Mouse (Mus musculus): ENCODE results near the gene Rpl36al. TPM values are rescaled to one million over a fixed set of nuclear protein-coding genes. Genes with fewer than 3 reads are reported as not detected.
A peak's percentile ranks its signal among the peaks of the same experiment; 100 is the strongest.

The Rpl36al gene
- 467 and 542 TPM in 2 replicates for polyA plus RNA-seq (2016; fragmentation: Nextera tagmentation; extraction: Ambion mirVana)

DNA sequence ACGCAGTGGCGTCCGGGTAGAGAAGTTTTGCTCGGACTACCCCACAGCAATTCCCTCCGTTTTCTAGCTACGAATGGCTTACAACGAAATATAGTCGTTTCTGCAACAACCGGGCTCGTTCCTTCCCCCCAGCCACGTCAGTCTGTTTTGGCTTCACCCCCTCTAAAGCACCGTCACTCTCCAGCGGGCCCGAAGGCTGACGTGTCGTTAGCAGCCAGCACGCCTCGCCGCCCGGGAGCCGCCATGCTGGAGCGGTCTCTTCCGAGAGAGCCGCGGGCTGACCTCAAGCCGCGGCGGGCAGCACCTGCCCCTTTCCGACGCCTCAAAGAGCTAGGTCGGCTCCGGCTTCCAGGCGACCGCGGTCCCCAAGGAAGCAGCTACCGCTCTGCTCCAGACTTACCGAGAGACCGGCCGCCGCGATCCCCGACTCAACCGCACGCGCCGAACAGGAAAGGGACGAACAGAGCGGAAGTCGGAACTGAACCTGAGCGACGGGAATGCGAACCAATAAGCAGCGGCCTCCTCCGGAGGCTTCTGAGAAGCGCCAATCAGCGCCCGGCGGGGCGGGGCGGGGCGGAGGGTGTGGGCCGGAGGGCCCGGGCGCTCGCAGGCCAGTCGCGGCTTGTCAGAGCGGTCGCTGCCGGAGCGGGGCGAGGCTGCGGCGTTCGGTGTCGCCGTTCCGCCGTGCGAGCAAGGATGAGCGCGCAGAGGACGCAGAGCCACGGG lies at the start of gene Rpl36al, which contains the start of gene Mgat2:
Gene Rpl36al (minus strand): TSS at position 501 of the 726 bp plus-strand sequence.
Gene Mgat2 (plus strand): TSS at position 575 of the 726 bp plus-strand sequence.
- peak; percentile 96 for DNase-seq (ENCODE audit: low spot score)
- Histone ChIP-seq H3K36me3 (peaks cover 45% of the 10 kb centered on the region), H3K27me3 (ENCODE audit: low read depth, poor library complexity, severe bottlenecking) (no peaks in the 10 kb centered on the region), H3K27ac (replicated peaks) (peak within 1 kb of the TSS; percentile 94), H3K4me1 (peaks cover 33% of the 10 kb centered on the region), H3K4me3 (peak within 1 kb of the TSS; percentile 87), H3K9me3 (replicated peaks) (no peaks in the 10 kb centered on the region)
- WGBS, result under 1% methylated on average over 84 of the region's 84 CpGs

DNA sequence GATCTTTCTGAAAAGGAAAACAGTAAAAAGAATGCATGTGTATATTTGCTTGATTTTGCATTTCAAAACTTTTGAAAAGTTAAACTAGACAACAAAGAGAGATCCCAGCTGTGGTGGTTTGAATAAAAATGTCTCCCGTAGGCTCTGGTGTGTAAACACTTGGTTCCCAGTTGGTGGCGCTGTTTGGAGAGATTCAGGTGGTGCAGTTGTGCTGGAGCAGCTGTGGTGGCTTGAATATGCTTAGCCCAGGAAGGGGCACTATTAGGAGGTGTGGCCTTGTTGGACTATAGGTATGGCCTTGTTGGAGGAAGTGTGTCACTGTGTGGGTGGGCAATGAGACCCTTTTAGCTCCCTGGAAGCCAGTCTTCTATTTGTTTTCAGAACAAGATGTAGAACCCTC lies 45.4 kb upstream of the Rpl36al start:
- WGBS, result 64% methylated on average over 2 of the region's 2 CpGs
- DNase-seq (ENCODE audit: low spot score), result no peak

DNA sequence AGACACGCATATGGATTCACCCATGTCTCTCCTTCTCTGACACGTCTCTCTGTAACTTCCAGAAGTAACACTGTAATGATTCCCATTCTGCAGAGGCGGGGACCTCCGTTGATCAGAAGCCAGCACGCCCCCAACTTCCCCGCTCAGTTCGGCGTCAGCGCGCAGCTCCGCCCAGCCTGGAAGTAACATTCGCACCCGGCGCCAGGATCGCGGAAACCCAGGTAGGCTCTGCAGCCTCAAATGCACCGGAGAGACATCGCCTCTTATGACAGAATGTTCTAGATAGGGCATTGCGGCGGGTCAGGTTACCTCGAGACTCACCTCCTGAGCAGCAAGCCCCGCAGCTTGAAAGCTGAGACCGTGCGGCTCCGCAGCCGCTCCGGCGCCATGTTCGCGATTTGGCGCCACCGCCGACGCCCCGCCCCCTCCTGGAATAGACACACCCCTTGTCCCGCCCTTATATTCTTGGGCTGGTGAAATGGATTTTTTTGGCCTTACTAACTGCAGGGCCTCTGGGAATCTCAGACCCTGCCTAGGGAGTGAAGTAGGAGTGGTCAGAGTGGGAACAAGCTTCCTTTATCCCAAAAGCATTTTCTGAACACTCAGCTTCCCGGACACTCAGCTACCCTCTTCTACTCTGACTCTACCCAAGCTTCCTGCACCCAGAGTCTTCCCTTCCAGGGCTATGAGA lies 44.0 kb upstream of the Rpl36al start, which contains the start of gene Pole2:
Gene Pole2 (minus strand): TSS at position 420 of the 691 bp plus-strand sequence.
- Histone ChIP-seq H3K4me3 (peak within 1 kb of the TSS; percentile 79), H3K27ac (replicated peaks) (peak within 1 kb of the TSS; percentile 94), H3K27me3 (ENCODE audit: low read depth, poor library complexity, severe bottlenecking) (no peaks in the 10 kb centered on the region), H3K9me3 (replicated peaks) (no peaks in the 10 kb centered on the region), H3K36me3 (peaks cover 27% of the 10 kb centered on the region), H3K4me1 (peaks cover 19% of the 10 kb centered on the region)
- WGBS, result under 1% methylated on average over 37 of the region's 37 CpGs
- peak; percentile 87 for DNase-seq (ENCODE audit: low spot score)

More for the DNA sequence above, 45.4 kb upstream of the Rpl36al start:
- H3K27me3 ChIP-seq (ENCODE audit: low read depth, poor library complexity, severe bottlenecking), result no peaks in the 10 kb centered on the region
- no peak overlapping the region for H3K4me3 ChIP-seq
- H3K36me3 ChIP-seq, result peaks cover 19% of the 10 kb centered on the region
- H3K9me3 ChIP-seq (replicated peaks), result no peaks in the 10 kb centered on the region
- H3K27ac ChIP-seq (replicated peaks), result no peak overlapping the region
- peaks cover 19% of the 10 kb centered on the region for H3K4me1 ChIP-seq

DNA sequence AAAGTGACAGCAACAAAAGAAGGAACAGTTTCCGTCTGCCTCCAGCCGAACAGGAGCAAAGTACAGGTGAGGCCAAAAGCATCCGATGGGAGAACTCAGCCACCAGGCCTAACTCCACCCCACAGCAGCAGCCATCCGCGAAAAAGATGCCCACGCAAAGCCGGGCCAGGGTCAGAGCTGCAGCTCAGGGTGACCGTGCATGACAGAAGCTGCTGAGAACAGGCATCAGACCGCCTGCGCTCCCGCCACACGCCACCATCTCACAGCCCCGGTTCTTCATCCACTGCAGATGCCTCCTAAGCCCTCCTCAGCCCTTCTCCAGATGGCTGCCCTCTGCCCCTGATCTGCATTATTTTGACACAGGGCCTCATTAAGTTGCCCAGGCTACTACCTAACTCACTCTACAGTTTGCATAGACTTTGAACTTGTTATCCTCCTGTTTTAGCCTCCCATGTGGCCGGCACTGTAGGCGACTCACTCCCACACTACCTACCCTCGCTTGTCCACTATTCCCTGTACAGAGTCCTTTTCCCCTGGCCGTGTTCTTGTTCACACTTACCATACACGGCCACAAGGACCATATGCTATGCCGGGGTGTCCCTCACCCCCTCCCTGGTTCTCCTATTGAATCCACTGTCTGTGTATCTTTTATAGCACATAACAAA lies 36.9 kb upstream of the Rpl36al start:
- Histone ChIP-seq H3K27ac (replicated peaks) (no peak overlapping the region), H3K36me3 (peaks cover 88% of the 10 kb centered on the region), H3K4me1 (no peaks in the 10 kb centered on the region), H3K27me3 (ENCODE audit: low read depth, poor library complexity, severe bottlenecking) (no peaks in the 10 kb centered on the region), H3K4me3 (no peak overlapping the region), H3K9me3 (replicated peaks) (no peaks in the 10 kb centered on the region)
- 88% methylated on average over 19 of the region's 19 CpGs for WGBS
- no peak for DNase-seq (ENCODE audit: low spot score)

DNA sequence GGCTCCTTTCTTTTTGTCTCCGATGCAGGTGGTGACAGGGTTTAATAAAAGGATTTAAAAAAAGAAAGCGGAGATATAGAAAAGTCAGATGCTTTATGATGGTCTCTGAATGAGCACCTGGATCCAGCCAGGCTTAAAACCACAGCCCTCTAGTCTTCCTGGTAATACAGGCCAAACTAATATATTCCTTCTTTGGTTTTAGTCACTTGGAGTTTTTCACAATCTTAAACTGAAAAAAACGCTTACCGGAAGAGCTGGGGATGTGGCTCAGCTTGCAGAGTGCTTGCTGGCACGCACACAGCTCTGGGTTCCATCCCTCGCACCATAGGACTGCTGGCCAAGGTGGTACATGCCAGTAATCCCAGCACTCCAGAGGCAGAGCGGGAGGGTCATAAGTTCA lies 32.7 kb upstream of the Rpl36al start:
- no peak for DNase-seq (ENCODE audit: low spot score)
- Histone ChIP-seq H3K4me1 (no peaks in the 10 kb centered on the region), H3K27ac (replicated peaks) (no peak overlapping the region), H3K9me3 (replicated peaks) (no peaks in the 10 kb centered on the region), H3K36me3 (peaks cover 100% of the 10 kb centered on the region), H3K4me3 (no peak overlapping the region), H3K27me3 (ENCODE audit: low read depth, poor library complexity, severe bottlenecking) (no peaks in the 10 kb centered on the region)
- 95% methylated on average over 7 of the region's 7 CpGs for WGBS

DNA sequence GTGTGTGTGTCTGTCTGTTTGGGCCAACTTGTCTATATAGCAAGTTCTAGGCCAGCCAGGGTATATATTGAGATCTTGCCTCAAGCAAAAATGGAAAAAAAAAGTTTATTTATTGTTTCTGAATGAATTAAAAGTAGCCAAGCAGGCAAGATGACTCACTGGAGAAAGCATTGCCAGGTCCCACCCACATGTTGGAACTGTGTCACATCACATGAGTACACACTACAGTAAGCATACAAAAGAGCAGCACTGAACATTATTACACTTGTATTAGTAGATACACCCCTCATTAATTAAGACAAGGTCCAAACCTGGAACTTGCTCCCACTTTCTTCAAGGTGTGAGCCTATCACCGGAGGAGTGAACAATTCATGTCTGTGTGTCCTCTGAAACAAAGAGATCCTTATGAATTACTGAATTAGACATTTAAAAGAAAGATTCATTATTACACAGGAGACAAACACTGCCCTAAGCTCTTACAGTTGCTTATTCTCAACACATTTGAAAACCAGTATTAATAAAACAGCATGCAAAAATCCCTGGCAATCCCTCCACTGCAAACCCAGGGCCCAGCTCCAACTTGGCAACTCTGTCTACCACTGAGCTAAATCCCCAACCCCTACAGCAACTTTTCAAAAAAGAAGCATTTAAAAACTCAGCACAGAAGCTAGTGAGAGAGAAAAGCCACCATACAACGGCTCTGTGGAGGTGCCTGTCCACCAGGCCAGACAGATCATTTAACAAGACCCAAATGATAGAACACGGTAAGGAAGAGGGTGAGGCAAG lies 31.3 kb upstream of the Rpl36al start:
- no peaks in the 10 kb centered on the region for H3K4me1 ChIP-seq
- no peaks in the 10 kb centered on the region for H3K27me3 ChIP-seq (ENCODE audit: low read depth, poor library complexity, severe bottlenecking)
- no peak for DNase-seq (ENCODE audit: low spot score)
- H3K27ac ChIP-seq (replicated peaks), result no peak overlapping the region
- no peak overlapping the region for H3K4me3 ChIP-seq
- H3K36me3 ChIP-seq, result peaks cover 100% of the 10 kb centered on the region
- H3K9me3 ChIP-seq (replicated peaks), result no peaks in the 10 kb centered on the region
- WGBS, result 92% methylated on average over 3 of the region's 3 CpGs

DNA sequence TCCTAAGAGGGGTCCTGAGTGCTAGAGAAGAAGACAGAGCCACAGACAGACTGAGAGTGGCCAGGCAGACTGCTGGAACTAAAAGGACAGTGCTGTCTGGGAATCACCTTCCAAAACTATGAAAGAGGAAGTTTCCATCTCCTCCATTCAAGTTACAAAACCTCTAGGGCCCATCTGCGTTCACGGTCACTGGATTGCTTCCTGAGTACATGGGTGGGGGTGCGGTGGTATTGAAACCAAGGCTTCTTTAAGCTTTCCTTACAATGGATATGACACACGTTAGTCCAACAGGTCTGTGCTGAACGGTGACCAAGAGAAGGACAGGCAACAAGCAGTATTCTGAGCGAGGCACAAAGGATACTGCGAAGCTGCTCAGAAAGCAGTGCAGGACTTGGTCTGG lies 30.5 kb upstream of the Rpl36al start:
- no peaks in the 10 kb centered on the region for H3K27me3 ChIP-seq (ENCODE audit: low read depth, poor library complexity, severe bottlenecking)
- no peak overlapping the region for H3K27ac ChIP-seq (replicated peaks)
- WGBS, result 96% methylated on average over 7 of the region's 7 CpGs
- no peak for DNase-seq (ENCODE audit: low spot score)
- no peaks in the 10 kb centered on the region for H3K4me1 ChIP-seq
- peaks cover 100% of the 10 kb centered on the region for H3K36me3 ChIP-seq
- no peaks in the 10 kb centered on the region for H3K9me3 ChIP-seq (replicated peaks)
- no peak overlapping the region for H3K4me3 ChIP-seq

DNA sequence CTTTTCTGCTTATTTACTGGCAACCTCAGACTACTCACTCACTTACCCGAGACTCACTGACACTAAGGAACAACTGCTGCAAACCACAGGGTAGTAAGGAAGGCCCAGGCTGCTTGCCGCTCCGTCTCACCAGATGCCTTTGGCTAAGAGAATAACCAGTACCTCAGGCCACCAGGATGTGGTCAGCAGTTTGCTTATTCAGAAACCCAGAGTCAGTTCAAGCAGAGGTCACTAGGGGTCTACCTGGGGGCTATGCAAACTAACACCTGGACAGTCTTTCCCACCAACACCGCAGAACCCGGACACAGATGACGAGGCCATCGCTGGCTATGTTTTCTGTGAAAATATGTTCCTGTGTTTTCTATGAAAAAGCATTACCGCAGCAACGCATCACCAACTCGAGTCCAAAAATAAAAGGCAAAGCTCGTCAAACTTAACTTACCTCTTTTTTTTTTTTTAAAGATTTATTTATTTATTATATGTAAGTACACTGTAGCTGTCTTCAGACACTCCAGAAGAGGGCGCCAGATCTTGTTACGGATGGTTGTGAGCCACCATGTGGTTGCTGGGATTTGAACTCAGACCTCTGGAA lies 29.4 kb upstream of the Rpl36al start:
- DNase-seq (ENCODE audit: low spot score), result no peak
- Histone ChIP-seq H3K27me3 (ENCODE audit: low read depth, poor library complexity, severe bottlenecking) (no peaks in the 10 kb centered on the region), H3K27ac (replicated peaks) (no peak overlapping the region), H3K4me3 (no peak overlapping the region), H3K9me3 (replicated peaks) (no peaks in the 10 kb centered on the region), H3K36me3 (peaks cover 100% of the 10 kb centered on the region), H3K4me1 (no peaks in the 10 kb centered on the region)
- WGBS, result 94% methylated on average over 13 of the region's 13 CpGs

DNA sequence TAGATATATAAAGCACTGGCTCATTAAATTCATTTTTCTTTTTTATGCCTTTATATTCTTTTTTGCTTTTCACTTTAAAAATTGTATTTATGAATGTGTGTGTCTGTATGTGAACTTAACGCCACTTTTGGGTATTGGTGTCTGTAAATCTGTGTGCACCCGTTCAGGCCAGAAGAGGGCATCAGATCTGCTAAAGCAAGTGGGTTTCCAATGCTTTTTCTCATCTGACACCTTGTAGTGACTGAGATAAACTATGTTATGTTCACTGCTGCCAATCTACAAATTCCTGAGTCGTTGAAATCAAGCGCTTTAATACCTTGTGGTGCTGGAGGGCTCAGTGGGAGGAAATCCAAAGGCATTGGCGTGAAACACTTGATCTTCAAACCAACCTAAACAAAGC lies 27.2 kb upstream of the Rpl36al start:
- Histone ChIP-seq H3K4me1 (no peaks in the 10 kb centered on the region), H3K9me3 (replicated peaks) (no peaks in the 10 kb centered on the region), H3K27me3 (ENCODE audit: low read depth, poor library complexity, severe bottlenecking) (no peaks in the 10 kb centered on the region), H3K36me3 (peaks cover 100% of the 10 kb centered on the region), H3K4me3 (no peak overlapping the region), H3K27ac (replicated peaks) (no peak overlapping the region)
- DNase-seq (ENCODE audit: low spot score), result no peak
- WGBS, result 92% methylated on average over 5 of the region's 5 CpGs

DNA sequence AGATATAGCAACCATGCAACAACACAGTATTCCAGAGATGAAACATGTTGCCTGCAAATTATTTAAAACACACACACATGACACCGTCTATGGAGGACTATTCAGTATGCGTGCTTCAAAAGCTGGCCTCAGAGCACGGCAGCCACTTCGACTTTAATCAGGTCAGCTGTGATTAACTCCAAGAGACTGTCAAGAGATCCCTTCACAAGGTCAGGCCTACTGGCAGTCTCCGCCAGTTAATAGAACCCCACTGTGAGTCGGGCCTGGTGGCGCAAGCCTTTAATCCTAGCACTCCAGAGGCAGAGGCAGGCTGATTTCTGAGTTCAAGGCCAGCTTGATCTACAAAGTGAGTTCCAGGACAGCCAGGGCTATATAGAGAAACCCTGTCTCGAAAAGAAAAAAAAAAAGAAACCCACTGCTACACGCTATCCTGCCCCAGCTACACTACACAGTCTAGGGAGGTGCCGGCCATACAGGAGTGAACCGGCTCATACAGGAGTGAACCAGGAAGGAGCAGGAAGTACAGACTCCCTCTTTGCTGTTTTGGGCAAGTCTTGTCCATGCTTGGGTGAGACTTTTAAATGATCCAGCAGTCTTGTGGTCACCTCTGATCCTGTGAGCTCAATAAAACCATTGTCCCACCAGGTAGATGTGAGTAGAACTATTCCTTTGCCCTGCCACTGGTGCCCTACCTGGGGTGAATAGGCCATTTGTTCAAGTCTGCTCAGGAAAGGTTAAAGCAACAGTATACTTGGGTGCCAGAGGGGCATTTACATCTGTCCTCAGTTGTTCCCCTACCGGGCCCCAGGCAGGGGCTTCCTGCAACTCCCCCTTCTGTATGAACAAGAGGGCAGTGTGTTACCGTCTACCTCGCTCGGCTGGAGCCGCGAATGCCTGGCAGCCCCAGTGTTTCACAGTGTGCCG lies 26.4 kb upstream of the Rpl36al start:
- no peak for DNase-seq (ENCODE audit: low spot score)
- H3K27me3 ChIP-seq (ENCODE audit: low read depth, poor library complexity, severe bottlenecking), result no peaks in the 10 kb centered on the region
- no peak overlapping the region for H3K4me3 ChIP-seq
- H3K36me3 ChIP-seq, result peaks cover 96% of the 10 kb centered on the region
- H3K27ac ChIP-seq (replicated peaks), result no peak overlapping the region
- WGBS, result 91% methylated on average over 18 of the region's 18 CpGs
- no peaks in the 10 kb centered on the region for H3K4me1 ChIP-seq
- H3K9me3 ChIP-seq (replicated peaks), result no peaks in the 10 kb centered on the region

DNA sequence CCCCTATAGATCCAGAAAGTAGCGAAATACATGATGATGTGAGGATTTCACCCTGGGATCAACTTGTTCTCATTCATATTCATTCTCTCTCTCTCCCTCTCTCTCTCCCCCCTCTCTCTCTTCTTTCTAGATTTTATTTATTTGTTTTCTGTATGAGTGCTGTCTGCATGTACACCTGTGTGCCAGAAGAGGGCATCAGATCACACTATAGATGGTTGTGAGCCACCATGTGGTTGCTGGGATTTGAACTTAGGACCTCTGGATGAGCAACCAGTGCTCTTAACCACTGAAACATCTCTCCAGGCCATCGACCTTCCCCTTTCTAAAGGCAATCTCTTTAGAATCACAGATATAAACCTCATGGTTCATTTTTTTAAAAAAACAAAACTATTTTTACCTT lies 24.6 kb upstream of the Rpl36al start:
- Histone ChIP-seq H3K36me3 (peaks cover 89% of the 10 kb centered on the region), H3K9me3 (replicated peaks) (no peaks in the 10 kb centered on the region), H3K27ac (replicated peaks) (no peak overlapping the region), H3K4me1 (peaks cover 5% of the 10 kb centered on the region; the same call in 1 of the 2 replicates), H3K4me3 (no peak overlapping the region), H3K27me3 (ENCODE audit: low read depth, poor library complexity, severe bottlenecking) (no peaks in the 10 kb centered on the region)
- WGBS, result 87% methylated on average over 2 of the region's 2 CpGs
- DNase-seq (ENCODE audit: low spot score), result no peak
